In genomic region chr16:20506000-20506399, GRCm38 (mm10) we compare ENCODE assay signal across 18 mouse cellular contexts.
"Had no signal": no experiment of that assay in that cellular context is flagged by ENCODE, and none has a peak within 500 bp of the region (broad histone marks: within the 10 kb centered on the region; RNA-seq: fewer than 3 reads in every experiment).

No protein-coding gene starts in this region.

- H3K27me3 ChIP-seq: limb, embryonic 15.5 days; liver, embryonic 15.5 days; lung, embryonic 15.5 days had no signal

- H3K4me1 ChIP-seq: limb, embryonic 15.5 days; lung, embryonic 15.5 days had no signal

- H3K4me3 ChIP-seq: limb, embryonic 15.5 days; liver, embryonic 15.5 days; lung, embryonic 15.5 days had no signal

- ATAC-seq: inflammation-experienced regulatory T-cells, adult 6 months; intestine, embryonic 16.5 days had no signal

- DNase-seq: kidney, adult 18-20 months; kidney, adult 9 months; kidney, postnatal 14 days; kidney, postnatal 4 days; lung, adult 18-20 months; lung, postnatal 10 days; lung, postnatal 4 days; midbrain, embryonic 14.5 days; right cerebral cortex, postnatal 4 days; thymus, postnatal 25 days had no signal

- H3K9ac ChIP-seq: limb, embryonic 15.5 days; liver, embryonic 15.5 days; lung, embryonic 15.5 days had no signal

- H3K9me3 ChIP-seq: limb, embryonic 15.5 days; liver, embryonic 15.5 days; lung, embryonic 15.5 days had no signal

- H3K4me2 ChIP-seq: limb, embryonic 15.5 days; liver, embryonic 11.5 days; liver, embryonic 15.5 days; lung, embryonic 15.5 days; midbrain, embryonic 11.5 days had no signal

- H3K27ac ChIP-seq: limb, embryonic 15.5 days; liver, embryonic 15.5 days; lung, embryonic 15.5 days; stomach, postnatal 0 days had no signal
